Mouse (Mus musculus) MN1 (cell line): ENCODE data around the gene Tekt2.

Source experiments
- DNase-seq: peaks from one replicate; pipeline ENCODE4 v3.0.0-alpha.2; 2016; ENCODE audit warnings: low spot score

Gene Tekt2

GRCm38 (mm10) chr4:126275081-126275480, 50.4 kb downstream of the Tekt2 start:
- no peak for DNase-seq

GRCm38 (mm10) chr4:126273753-126274152, 51.7 kb downstream of the Tekt2 start:
- no peak for DNase-seq
